Mouse (Mus musculus): ENCODE data around the gene Lrp10.

The Lrp10 gene

GRCm38 (mm10) chr14:54433941-54434531 lies 29.9 kb upstream of the Lrp10 start:
- no peak for DNase-seq (ENCODE audit: low read depth)

DNA sequence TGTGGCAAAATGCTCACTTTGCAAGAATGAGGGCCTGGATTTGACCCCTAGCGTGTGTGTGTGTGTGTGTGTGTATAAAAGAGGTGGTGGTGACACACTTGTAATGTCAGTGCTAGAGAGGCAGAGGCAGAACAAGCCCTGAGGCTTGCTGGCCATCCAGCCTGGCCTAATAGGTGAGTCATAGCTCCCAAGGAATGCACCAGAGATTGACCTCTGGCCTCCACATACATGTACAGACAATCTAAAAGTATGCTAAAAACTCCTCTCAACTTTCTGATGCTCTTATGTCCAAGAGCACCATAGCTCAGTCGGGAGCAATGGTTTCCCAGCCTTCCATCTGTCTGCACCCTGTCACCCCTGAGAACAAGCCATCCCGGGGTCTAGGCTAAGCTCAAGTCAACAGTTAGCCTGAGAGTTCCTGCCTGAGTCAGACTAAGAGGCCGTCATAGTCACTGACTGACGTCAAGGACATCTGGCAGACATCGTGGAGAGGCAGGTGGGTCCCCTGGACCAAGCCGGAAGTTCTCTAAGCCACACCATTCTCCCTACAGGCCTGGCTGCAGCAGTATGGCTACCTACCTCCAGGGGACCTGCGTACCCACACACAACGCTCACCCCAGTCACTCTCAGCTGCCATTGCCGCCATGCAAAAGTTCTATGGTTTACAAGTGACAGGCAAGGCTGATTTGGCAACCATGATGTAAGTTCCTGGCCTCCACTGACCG lies 28.6 kb upstream of the Lrp10 start:
- peak; percentile 35 for DNase-seq (ENCODE audit: low read depth)

DNA sequence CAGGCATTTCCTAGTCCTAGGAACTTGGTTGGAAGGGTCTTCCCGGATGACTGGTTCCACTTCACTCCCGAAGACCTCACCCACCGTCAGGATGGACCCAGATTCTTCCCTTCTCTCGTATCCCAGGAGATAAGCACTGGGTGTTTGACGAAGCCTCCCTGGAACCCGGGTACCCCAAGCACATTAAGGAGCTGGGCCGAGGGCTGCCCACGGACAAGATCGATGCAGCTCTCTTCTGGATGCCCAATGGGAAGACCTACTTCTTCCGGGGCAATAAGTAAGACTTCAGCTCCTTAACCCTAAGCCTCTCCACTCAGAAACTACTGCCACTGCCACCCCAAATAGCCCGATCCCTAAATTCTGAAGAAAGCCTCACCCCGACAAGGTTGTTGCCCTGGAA lies 24.8 kb upstream of the Lrp10 start:
- DNase-seq (ENCODE audit: low read depth) = no peak

DNA sequence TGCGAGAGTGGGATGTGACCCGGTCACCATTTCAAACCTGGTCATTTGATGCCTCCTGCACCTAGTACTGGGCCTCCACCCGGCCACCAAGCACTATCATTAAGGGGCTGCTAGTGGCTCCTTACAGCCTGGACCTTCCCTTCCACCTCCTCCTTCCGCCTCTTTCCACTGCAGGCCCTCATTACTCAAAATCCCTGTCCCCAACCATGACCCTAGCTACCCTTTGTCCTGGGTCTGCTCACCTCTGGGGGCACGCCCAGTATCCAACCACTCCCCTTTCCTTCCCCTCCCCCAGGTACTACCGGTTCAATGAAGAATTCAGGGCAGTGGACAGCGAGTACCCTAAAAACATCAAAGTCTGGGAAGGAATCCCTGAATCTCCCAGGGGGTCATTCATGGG lies 24.3 kb upstream of the Lrp10 start:
- no peak for DNase-seq (ENCODE audit: low read depth)

GRCm38 (mm10) chr14:54440538-54440937 lies 23.4 kb upstream of the Lrp10 start:
- DNase-seq (ENCODE audit: low read depth) = no peak

GRCm38 (mm10) chr14:54441365-54441764 lies 22.6 kb upstream of the Lrp10 start:
- no peak for DNase-seq (ENCODE audit: low read depth)

DNA sequence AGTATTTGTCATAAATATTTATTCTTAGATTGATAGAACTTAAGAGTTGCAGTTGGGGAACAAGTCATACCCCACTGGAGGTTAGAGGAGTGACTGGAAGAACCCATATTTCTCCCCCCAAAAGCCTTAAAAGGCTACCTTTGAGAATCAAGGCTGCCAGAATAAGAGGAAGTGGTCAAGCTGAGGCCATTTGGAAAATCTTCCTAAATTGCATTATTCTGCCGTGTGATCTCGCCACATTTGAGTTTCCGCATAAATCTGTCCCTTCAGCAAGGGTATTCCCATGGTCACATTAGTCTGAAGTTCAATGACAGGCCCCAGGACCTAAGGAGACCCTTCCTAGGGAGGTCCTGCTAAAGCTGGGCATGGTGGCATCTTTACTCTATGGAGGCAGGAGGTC lies 21.4 kb upstream of the Lrp10 start:
- DNase-seq (ENCODE audit: low read depth) = peak; percentile 26

DNA sequence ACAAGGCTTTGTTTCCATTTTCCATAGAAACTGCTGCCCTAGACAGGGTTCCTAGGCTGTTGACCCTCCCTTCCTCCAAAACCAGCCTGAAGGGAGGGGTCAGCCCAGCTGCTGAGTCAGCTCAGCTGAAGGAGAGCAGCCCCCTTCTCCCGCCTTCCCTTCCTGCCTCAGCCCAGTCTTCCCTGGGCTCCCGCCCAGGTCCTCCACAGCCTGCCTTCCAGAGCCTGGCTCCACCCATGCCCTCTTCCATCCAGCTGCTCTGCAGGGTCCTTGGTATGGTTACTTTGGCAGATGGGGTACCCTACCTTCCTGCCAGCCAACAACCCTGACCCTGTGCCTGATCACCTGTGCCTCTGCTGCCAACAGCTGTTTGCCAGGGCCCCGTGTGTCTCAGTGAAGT lies 20.7 kb upstream of the Lrp10 start:
- no peak for DNase-seq (ENCODE audit: low read depth)

GRCm38 (mm10) chr14:54443712-54444618 lies 20.0 kb upstream of the Lrp10 start:
- DNase-seq (ENCODE audit: low read depth) = no peak

DNA sequence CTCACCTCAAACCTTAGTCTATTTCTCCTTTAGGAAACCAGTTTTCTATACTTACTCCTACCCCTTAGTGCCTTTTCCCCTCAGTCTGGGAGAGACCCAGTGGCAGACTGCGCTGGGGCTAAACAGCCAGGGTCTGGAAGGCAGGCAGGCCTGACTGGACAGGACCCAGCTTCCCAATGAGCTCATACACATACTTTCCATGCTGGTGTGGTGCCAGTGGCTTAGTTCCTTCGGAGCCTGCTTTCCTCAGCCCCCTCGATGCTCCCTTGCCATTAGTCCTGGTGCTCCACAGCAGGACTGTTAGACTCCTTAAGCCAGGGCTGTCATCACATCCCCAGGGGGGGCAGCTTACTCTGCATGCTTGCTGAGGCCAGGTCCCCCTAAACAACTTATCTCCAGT lies 18.5 kb upstream of the Lrp10 start:
- no peak for DNase-seq (ENCODE audit: low read depth)

DNA sequence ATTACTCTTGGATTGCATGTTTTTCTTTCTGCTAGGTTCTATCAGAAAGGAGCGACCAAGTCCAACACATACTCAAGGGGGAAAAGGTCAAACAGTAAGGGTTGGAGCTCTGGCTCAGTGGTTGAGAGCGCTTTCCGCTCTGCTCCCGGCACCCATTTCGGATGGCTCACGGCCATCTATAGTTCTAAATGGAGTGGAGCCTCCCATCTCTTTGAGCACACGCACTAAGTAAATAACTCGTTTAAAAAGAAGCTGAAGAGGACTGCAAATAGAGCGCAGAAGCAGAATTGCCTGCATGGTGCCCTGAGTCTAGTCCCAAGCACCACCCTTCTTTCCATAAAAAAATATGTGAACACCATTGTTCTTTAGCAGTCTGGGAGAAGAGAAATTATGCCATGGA lies 10.4 kb upstream of the Lrp10 start:
- DNase-seq (ENCODE audit: low read depth) = no peak

GRCm38 (mm10) chr14:54454669-54455528 lies 9.0 kb upstream of the Lrp10 start:
- DNase-seq (ENCODE audit: low read depth) = no peak

DNA sequence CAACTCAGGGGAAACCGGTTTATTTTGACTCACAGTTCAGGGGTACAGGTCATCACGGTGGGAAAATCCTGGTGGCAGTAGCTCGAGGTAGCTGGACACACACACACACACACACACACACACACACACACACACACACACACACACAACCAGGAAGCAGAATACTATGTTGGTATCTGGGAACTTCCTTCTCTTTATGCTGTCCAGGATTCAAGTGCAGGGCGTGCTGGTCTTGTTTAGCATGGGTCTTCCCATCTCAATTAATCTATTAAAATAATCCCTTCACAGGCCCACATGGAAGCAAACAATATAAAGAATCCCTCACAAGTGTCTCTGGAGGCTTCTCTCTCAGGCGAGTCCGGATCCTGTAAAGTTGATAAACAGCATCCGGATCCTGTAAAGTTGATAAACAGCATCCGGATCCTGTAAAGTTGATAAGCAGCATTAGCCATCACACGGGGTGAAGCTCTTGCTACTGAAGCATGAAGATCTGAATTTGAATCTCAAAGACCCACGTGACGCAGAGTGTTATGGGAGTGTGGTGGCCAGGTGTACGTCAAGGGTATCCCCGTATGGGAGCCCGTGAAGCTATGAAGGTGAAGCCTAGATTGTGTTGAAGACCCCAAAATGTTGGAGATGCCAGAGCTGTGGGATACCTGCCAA lies 5.9 kb upstream of the Lrp10 start:
- no peak for DNase-seq (ENCODE audit: low read depth)

- no peak for DNase-seq (ENCODE audit: low read depth)
Measured at GRCm38 (mm10) chr14:54462146-54462545, 1.8 kb upstream of the Lrp10 start.

GRCm38 (mm10) chr14:54463108-54463958 lies 604 bp upstream of the Lrp10 start:
- peak; percentile 69 for DNase-seq (ENCODE audit: low read depth)

GRCm38 (mm10) chr14:54464293-54465005 lies 512 bp downstream of the Lrp10 start:
- peak; percentile 93 for DNase-seq (ENCODE audit: low read depth)

DNA sequence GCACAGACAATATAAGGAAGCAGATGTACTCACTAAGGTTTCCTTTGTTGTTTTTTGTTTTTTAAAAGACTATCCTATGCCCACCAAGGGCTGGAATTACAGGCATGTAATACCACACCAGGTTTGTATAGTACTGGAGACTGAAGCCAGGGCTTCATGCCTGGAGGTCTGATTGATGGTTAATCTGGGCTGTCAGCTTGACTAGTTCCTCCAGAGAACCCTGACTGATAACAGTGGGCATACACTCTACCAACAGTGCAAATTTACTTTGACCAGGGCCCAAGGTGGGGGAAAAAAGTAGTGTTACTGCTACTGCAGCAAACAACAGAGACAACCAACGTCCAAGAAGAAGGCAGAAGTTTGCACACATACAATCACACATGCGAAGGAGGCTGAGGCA lies 7.5 kb downstream of the Lrp10 start:
- no peak for DNase-seq (ENCODE audit: low read depth)

DNA sequence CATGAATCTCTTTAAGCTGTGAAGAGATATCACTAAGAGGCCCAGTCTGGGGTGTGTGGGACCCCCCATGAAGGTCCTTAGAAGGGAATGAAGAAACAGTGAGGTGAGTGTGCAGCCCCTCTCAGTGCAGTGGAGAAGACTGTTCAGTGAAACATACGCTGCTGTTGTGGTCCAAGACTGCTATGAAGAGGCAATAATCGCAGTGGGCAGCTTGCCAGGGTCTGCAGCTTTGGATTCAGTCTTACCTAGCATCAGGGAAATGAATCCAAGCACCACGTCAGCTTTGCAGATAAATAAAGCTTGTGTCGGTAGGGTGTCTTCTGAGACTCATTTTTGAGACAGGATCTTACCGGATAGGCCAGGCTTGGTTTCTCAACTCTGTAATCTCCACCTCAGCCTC lies 8.7 kb downstream of the Lrp10 start:
- DNase-seq (ENCODE audit: low read depth) = no peak

DNA sequence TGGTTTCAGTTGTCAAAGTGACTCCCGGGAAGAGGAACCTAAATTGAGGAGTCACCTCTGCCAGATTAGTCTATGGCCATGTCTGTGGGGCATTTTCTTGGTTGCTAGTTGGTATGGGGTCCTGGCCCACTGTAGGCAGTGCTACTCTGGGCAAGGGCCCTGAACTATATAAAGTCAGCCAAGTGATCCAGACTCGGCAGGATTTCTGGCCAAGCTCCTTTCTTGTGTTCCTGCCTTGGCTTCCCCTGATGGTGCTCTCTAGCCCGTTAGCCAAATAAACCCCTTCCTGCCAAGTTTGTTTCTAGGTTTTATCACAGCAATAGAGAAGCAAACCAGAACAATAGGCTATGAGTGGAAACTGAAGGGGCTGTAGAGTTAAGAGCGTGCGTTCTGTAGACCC lies 10.8 kb downstream of the Lrp10 start:
- DNase-seq (ENCODE audit: low read depth) = no peak

Measured in 416B (cell line).